Mouse (Mus musculus) effector memory CD4-positive, alpha-beta T cell, adult 7 months (primary cell): ENCODE measurements around the gene Cnga3. TPM values are rescaled to one million over a fixed set of nuclear protein-coding genes. Genes with fewer than 3 reads are reported as not detected.

Experiments used
- polyA plus RNA-seq: library from polyadenylated mRNA; unstranded; fragments of 100-300 nt; shearing (Covaris generic); gene quantifications from one replicate; pipeline ENCODE4 v1.2.1, GENCODE M21; 2017

The Cnga3 gene
- polyA plus RNA-seq, result 0.61 TPM

GRCm38 (mm10) chr1:37214144-37214543 is at the start of gene Cnga3:
Gene Cnga3 (plus strand): TSS chr1:37214434.

GRCm38 (mm10) chr1:37299540-37300491 is 85.6 kb downstream of the Cnga3 start, which contains the start of gene Inpp4a:
Gene Inpp4a (plus strand): TSS chr1:37299865.

Other genes starting within 250 kb of the Cnga3 start
- gene Vwa3b, start 187.8 kb upstream of the Cnga3 start, polyA plus RNA-seq, result 3.0 TPM
- gene Inpp4a, start 85.4 kb downstream of the Cnga3 start, polyA plus RNA-seq, result 14.2 TPM
- gene Coa5, start 215.7 kb downstream of the Cnga3 start, polyA plus RNA-seq, result 52.2 TPM
- 99.5 TPM for gene Unc50, start 215.7 kb downstream of the Cnga3 start, polyA plus RNA-seq